Mouse (Mus musculus): ENCODE data around the gene Adra1b.

DNA sequence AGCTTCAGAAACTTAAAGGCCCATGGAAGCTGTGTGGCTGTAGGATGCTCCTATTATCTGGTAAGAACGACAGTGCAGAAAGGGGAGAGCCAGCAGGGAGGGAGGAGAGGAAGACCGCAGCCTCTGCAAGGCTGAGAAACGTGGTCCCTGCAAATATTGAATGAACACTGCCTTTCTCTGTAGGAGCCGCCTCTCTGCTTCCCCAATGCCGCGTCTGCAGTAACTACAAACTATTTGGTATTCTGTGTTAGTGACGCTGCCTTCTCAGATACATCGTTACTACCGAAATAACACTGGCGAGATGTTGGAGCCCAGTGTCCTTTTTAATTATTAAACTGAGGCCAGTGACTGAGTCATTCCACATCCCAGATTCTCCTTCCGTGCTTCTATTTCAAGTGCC lies 66.5 kb downstream of the Adra1b start:
- no peak for TF ChIP-seq CTCF (IDR thresholded peaks at IDR 0.05; ENCODE audit: low read depth, low read length)
- TF ChIP-seq POLR2A (IDR thresholded peaks at IDR 0.05; ENCODE audit: extremely low read depth, insufficient read depth, low read length), result no peak

Data from liver, adult 2 months (tissue).